Mouse (Mus musculus) kidney, embryonic 15.5 days (tissue): ENCODE measurements around the gene Mfge8. TPM values are rescaled to one million over a fixed set of nuclear protein-coding genes. Genes with fewer than 3 reads are reported as not detected.

ENCODE experiments used
- ATAC-seq: fragments of 200-750 bp; cut with Nextera tagmentation; replicated peaks from 2 replicates; pipeline ENCODE4 v1.8.0; 2017; ENCODE audit warnings: moderate TSS enrichment; ENCODE audit not compliant: low FRiP score
- H3K27ac ChIP-seq: fragments of 300-500 bp; sonication (generic); 2 replicates; pipeline ENCODE4 v1.5.1; 2015; ENCODE audit warnings: mild to moderate bottlenecking, inconsistent platforms
- H3K27me3 ChIP-seq: fragments of 300-500 bp; sonication (generic); 2 replicates; pipeline ENCODE4 v1.6.1; 2015; ENCODE audit warnings: inconsistent platforms
- H3K36me3 ChIP-seq: fragments of 300-500 bp; sonication (generic); 2 replicates; pipeline ENCODE4 v1.6.1; 2015; ENCODE audit warnings: inconsistent platforms
- H3K4me1 ChIP-seq: fragments of 300-500 bp; sonication (generic); 2 replicates; pipeline ENCODE4 v1.6.1; 2015; ENCODE audit warnings: inconsistent platforms
- H3K4me2 ChIP-seq: fragments of 300-500 bp; sonication (generic); 2 replicates; pipeline ENCODE4 v1.6.1; 2015; ENCODE audit warnings: moderate library complexity, mild to moderate bottlenecking, inconsistent platforms
- H3K4me3 ChIP-seq: fragments of 300-500 bp; sonication (generic); replicated peaks from 2 replicates; pipeline ENCODE4 v1.5.1; 2015; ENCODE audit warnings: mild to moderate bottlenecking, inconsistent platforms
- H3K9ac ChIP-seq: fragments of 300-500 bp; sonication (generic); 2 replicates; pipeline ENCODE4 v1.6.1; 2015; ENCODE audit warnings: mild to moderate bottlenecking, inconsistent platforms
- H3K9me3 ChIP-seq: fragments of 300-500 bp; sonication (generic); replicated peaks from 2 replicates; pipeline ENCODE4 v1.6.1; 2016; ENCODE audit warnings: inconsistent platforms
- WGBS: fragments of 180-500 bp; shearing (Covaris S2); methylation state at CpG from one replicate; pipeline ENCODE4 v1.1.7; 2015; ENCODE audit warnings: mixed read lengths; 5-methylcytosine and 5-hydroxymethylcytosine counted together
- polyA plus RNA-seq: library from polyadenylated mRNA; unstranded; fragments of >200 nt; fragmentation: Nextera tagmentation; extraction: Ambion mirVana; gene quantifications from 2 replicates; pipeline ENCODE4 v1.2.1, GENCODE M21; 2015

The Mfge8 gene
- polyA plus RNA-seq, 1 experiment from 2014 or later: 265 TPM

DNA sequence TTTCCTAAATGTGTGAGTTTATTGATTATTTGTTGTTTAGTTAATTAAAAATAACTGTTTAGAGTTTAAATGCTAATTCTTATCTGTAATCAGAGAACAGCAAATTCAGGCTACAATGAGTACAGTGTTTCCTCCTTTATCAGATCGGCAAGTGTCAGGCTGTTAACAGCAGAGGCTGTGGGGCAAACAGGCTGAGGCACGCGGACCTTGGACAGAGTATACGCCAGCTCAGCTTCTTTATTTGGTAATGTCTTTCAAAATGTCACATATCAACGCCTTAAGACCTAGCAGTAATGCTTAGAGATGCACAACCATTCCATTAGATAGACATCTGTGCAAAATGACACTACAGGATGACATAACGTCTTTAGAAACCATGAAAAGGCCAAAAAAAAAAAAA lies 662 bp upstream of the Mfge8 start:
- no peak overlapping the region for H3K9ac ChIP-seq
- WGBS: 65% methylated on average over 6 of the region's 6 CpGs
- peak overlapping the region; percentile 86; the same call in 1 of the 2 replicates for H3K4me2 ChIP-seq
- H3K9me3 ChIP-seq: no peaks in the 10 kb centered on the region
- H3K4me3 ChIP-seq: no peak overlapping the region
- no peak for ATAC-seq
- peaks cover 27% of the 10 kb centered on the region for H3K4me1 ChIP-seq
- no peaks in the 10 kb centered on the region for H3K27me3 ChIP-seq
- 0 out of 2 replicates have a peak overlapping the region, but pooled peaks have one; percentile 86 for H3K27ac ChIP-seq
- peaks cover 10% of the 10 kb centered on the region for H3K36me3 ChIP-seq

- peak; percentile 23; the same call in 1 of the 2 replicates for ATAC-seq
- WGBS: 1% methylated on average over 20 of the region's 20 CpGs
Measured at GRCm38 (mm10) chr7:79147931-79148653, 768 bp downstream of the Mfge8 start.

GRCm38 (mm10) chr7:79147011-79147837 lies 1.6 kb downstream of the Mfge8 start:
- H3K27ac ChIP-seq: peak overlapping the region; percentile 72
- peak; percentile 56 for ATAC-seq
- peaks cover 32% of the 10 kb centered on the region for H3K36me3 ChIP-seq
- WGBS: 32% methylated on average over 12 of the region's 12 CpGs
- H3K4me1 ChIP-seq: peaks cover 27% of the 10 kb centered on the region
- H3K27me3 ChIP-seq: no peaks in the 10 kb centered on the region
- 0 out of 2 replicates have a peak overlapping the region, but pooled peaks have one; percentile 4 for H3K9ac ChIP-seq
- no peaks in the 10 kb centered on the region for H3K9me3 ChIP-seq
- H3K4me2 ChIP-seq: peak overlapping the region; percentile 86
- peak overlapping the region; percentile 73 for H3K4me3 ChIP-seq

More at GRCm38 (mm10) chr7:79147931-79148653, 768 bp downstream of the Mfge8 start:
- Histone ChIP-seq H3K4me2 (peak overlapping the region; percentile 86), H3K4me1 (peaks cover 27% of the 10 kb centered on the region), H3K9me3 (no peaks in the 10 kb centered on the region), H3K4me3 (peak overlapping the region; percentile 73), H3K9ac (peak overlapping the region; percentile 68), H3K36me3 (peaks cover 24% of the 10 kb centered on the region), H3K27ac (peak overlapping the region; percentile 86), H3K27me3 (no peaks in the 10 kb centered on the region)

GRCm38 (mm10) chr7:79140897-79141296 lies 8.0 kb downstream of the Mfge8 start:
- peaks cover 85% of the 10 kb centered on the region for H3K36me3 ChIP-seq
- WGBS: 39% methylated on average over 8 of the region's 8 CpGs
- H3K4me2 ChIP-seq: no peak overlapping the region
- no peak overlapping the region for H3K4me3 ChIP-seq
- no peak overlapping the region for H3K9ac ChIP-seq
- no peaks in the 10 kb centered on the region for H3K27me3 ChIP-seq
- no peak overlapping the region for H3K27ac ChIP-seq
- H3K4me1 ChIP-seq: no peaks in the 10 kb centered on the region
- H3K9me3 ChIP-seq: no peaks in the 10 kb centered on the region
- no peak for ATAC-seq

GRCm38 (mm10) chr7:79139891-79140591 lies 8.8 kb downstream of the Mfge8 start:
- no peak overlapping the region for H3K9ac ChIP-seq
- ATAC-seq: no peak
- no peak overlapping the region for H3K4me3 ChIP-seq
- H3K9me3 ChIP-seq: no peaks in the 10 kb centered on the region
- H3K27me3 ChIP-seq: no peaks in the 10 kb centered on the region
- no peak overlapping the region for H3K4me2 ChIP-seq
- WGBS: 58% methylated on average over 4 of the region's 4 CpGs
- H3K4me1 ChIP-seq: no peaks in the 10 kb centered on the region
- H3K36me3 ChIP-seq: peaks cover 89% of the 10 kb centered on the region
- no peak overlapping the region for H3K27ac ChIP-seq

- Histone ChIP-seq H3K4me3 (no peak overlapping the region), H3K9me3 (no peaks in the 10 kb centered on the region), H3K9ac (no peak overlapping the region), H3K27me3 (no peaks in the 10 kb centered on the region), H3K4me2 (no peak overlapping the region), H3K36me3 (peaks cover 90% of the 10 kb centered on the region), H3K4me1 (no peaks in the 10 kb centered on the region), H3K27ac (no peak overlapping the region)
- WGBS: 65% methylated on average over 6 of the region's 6 CpGs
- ATAC-seq: no peak
Measured at GRCm38 (mm10) chr7:79139328-79139824, 9.5 kb downstream of the Mfge8 start.

DNA sequence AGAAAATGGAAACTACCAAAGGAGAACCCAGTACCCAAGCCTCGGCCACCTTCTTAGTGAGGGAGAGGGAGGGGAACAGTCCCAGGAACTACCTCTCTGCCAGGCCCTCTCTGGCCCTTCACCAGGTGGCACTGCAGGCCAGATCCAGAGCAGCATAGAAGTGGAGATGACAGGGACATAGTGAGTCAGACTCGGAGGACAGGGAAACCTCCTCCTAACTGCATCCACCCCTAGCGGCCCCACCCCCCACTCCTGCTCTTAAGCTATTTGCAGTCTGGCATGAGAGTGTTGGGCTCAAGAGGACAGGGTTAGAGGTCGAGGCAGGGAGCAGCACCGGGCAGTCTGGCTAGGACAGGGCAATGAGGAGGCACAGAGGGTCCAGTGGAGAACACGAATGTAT lies 15.5 kb downstream of the Mfge8 start:
- Histone ChIP-seq H3K36me3 (peaks cover 47% of the 10 kb centered on the region), H3K9me3 (no peaks in the 10 kb centered on the region), H3K27me3 (peaks cover 4% of the 10 kb centered on the region; the same call in 1 of the 2 replicates), H3K4me3 (no peak overlapping the region), H3K4me2 (no peak overlapping the region), H3K4me1 (peaks cover 40% of the 10 kb centered on the region), H3K27ac (no peak overlapping the region), H3K9ac (no peak overlapping the region)
- 29% methylated on average over 6 of the region's 6 CpGs for WGBS
- no peak for ATAC-seq

GRCm38 (mm10) chr7:79130843-79131444 lies 17.9 kb downstream of the Mfge8 start, which contains the start of gene Hapln3:
Gene Hapln3 (minus strand): TSS chr7:79131018.
- Histone ChIP-seq H3K27me3 (peaks cover 4% of the 10 kb centered on the region; the same call in 1 of the 2 replicates), H3K4me2 (peak within 1 kb of the TSS; percentile 63), H3K9me3 (no peaks in the 10 kb centered on the region), H3K27ac (0 out of 2 replicates have a peak within 1 kb of the TSS, but pooled peaks have one; percentile 4), H3K9ac (peak within 1 kb of the TSS; percentile 25; the same call in 1 of the 2 replicates), H3K4me3 (peak within 1 kb of the TSS; percentile 40), H3K36me3 (peaks cover 23% of the 10 kb centered on the region), H3K4me1 (peaks cover 40% of the 10 kb centered on the region)
- 2% methylated on average over 19 of the region's 19 CpGs for WGBS
- ATAC-seq: peak; percentile 53

GRCm38 (mm10) chr7:79130385-79130784 lies 18.5 kb downstream of the Mfge8 start:
- peak overlapping the region; percentile 63 for H3K4me2 ChIP-seq
- H3K4me3 ChIP-seq: peak overlapping the region; percentile 40

GRCm38 (mm10) chr7:79129883-79130282 lies 19.0 kb downstream of the Mfge8 start:
- WGBS: 13% methylated on average over 8 of the region's 8 CpGs

More at GRCm38 (mm10) chr7:79130385-79130784, 18.5 kb downstream of the Mfge8 start:
- Histone ChIP-seq H3K36me3 (peaks cover 18% of the 10 kb centered on the region), H3K9me3 (no peaks in the 10 kb centered on the region), H3K4me1 (peaks cover 43% of the 10 kb centered on the region), H3K27me3 (peaks cover 4% of the 10 kb centered on the region; the same call in 1 of the 2 replicates), H3K9ac (peak overlapping the region; percentile 25; the same call in 1 of the 2 replicates), H3K27ac (no peak overlapping the region)
- peak; percentile 24; the same call in 1 of the 2 replicates for ATAC-seq
- WGBS: 10% methylated on average over 13 of the region's 13 CpGs

DNA sequence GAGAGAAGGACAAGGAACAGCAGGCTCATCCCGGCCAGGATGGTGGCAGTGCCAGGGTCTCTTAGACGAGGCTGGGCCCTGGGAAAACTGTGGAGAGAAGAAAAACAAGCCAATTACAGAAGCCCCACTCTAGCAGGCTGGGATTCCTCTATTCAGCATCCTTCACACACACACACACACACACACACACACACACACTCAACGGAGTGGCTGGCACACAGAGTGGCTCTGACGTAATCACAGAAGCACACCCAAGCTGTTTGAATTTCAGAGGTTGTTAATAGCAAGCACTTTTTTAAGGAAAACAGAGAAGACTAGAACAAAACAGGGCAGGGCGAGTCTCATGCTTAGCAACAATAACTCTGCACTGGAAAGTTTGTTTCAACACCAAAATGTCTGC lies 25.4 kb downstream of the Mfge8 start:
- Histone ChIP-seq H3K4me1 (peaks cover 3% of the 10 kb centered on the region; the same call in 1 of the 2 replicates), H3K27ac (no peak overlapping the region), H3K4me2 (no peak overlapping the region), H3K36me3 (no peaks in the 10 kb centered on the region), H3K4me3 (no peak overlapping the region), H3K9ac (no peak overlapping the region), H3K9me3 (no peaks in the 10 kb centered on the region), H3K27me3 (no peaks in the 10 kb centered on the region)
- no peak for ATAC-seq
- WGBS: 72% methylated on average over 5 of the region's 5 CpGs

More at GRCm38 (mm10) chr7:79129883-79130282, 19.0 kb downstream of the Mfge8 start:
- H3K27ac ChIP-seq: no peak overlapping the region
- peaks cover 4% of the 10 kb centered on the region; the same call in 1 of the 2 replicates for H3K27me3 ChIP-seq
- peaks cover 13% of the 10 kb centered on the region for H3K36me3 ChIP-seq
- peak overlapping the region; percentile 40 for H3K4me3 ChIP-seq
- H3K4me2 ChIP-seq: peak overlapping the region; percentile 63
- peaks cover 43% of the 10 kb centered on the region for H3K4me1 ChIP-seq
- no peak overlapping the region for H3K9ac ChIP-seq
- no peaks in the 10 kb centered on the region for H3K9me3 ChIP-seq
- ATAC-seq: no peak
